Mouse (Mus musculus) mouse embryonic stem cell (cell line): ENCODE data around the gene Hepacam2.

Experiments used
- in situ Hi-C, 2 experiments: fragments of 300-500 bp; cut with MboI; formaldehyde crosslinking; loops; 1 replicate in 1 of 2; 3 replicates in 1 of 2; pipeline ENCODE4 v1.14.3; 2019 to 2020; ENCODE audit warnings: low sequenced_read_pairs in 2 of 2, low pct_unique_long_range_greater_than_20kb in 1 of 2, mixed read lengths in 1 of 2; ENCODE audit not compliant: unreplicated experiment in 1 of 2

Gene Hepacam2

DNA sequence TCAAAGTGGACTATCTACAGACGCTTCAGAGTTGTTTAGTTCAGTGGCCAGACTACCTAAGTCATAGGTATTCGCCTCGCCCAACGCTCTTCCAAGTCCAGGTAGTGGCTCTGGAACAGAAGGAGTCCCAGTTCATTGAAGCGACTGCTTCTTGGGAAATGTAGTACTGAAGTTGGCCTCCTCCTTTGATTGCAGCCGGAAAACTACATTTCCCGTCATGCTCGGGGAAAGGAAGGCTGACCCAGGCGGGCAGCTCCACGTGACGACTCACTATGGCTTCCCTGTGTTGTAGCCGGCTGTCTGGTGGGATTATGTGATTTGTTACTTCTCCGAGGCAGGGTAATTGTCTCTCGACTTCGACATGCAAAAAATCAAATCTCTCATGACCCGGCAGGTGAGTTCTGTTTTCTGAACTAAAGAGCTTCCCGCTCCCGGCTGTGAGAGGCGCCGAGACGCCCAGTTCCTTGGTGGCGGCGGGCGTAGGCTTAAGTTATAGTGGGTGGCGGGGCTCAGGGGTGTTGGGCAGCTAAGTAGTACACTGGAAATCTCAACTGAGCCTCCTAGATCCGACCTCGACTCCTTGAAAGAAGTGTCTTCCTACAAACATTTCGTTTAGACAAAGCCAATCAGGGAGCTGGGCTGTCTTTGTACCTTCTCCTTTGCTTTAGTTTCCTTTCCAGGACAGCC is at the start of gene Hepacam2, which contains the start of gene Vps50:
TSS of gene Hepacam2 (minus strand) at position 137 of the 687 bp plus-strand sequence.
TSS of gene Vps50 (plus strand) at position 221 of the 687 bp plus-strand sequence.
- in situ Hi-C loops: no loop called here

DNA sequence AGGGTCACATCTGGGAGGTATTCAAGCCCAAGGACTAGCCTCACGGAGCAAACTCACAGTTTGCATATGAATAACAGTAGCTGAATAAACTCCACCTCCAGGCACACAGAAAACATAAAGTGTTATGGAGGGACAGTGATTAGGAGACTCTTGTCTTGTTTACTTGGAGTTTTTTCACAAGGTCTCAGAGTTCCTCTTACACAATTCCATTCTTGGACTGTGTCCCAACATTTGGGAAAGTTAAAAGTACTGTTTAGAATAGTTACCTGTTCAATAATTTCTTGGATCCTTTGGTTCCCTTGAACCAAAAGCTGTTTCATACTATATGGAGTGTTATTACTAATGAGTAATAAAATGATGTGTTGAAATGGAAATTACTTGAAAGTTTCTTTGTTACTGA is 46.9 kb upstream of the Hepacam2 start:
- in situ Hi-C loops: no loop called here

DNA sequence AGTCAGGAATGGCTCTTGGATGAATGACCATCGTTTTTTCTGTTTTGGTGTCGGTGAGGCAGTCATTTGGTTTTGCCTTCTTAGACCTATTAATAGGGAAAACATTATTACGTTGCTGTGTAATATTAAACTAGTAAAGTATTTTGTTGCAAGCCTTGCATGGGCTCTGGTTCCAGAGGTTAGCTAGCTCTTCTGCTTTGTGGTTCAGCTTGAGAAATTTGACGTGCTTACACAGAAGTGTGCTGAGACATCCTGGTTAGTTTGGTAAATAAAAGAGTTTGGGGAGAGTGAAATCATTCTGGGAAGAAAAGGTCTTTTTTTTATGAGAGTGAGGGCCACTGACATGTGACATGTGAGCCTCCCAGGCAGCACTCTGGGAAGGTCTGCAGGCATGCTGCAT is 45.8 kb upstream of the Hepacam2 start:
- in situ Hi-C loops: no loop called here

DNA sequence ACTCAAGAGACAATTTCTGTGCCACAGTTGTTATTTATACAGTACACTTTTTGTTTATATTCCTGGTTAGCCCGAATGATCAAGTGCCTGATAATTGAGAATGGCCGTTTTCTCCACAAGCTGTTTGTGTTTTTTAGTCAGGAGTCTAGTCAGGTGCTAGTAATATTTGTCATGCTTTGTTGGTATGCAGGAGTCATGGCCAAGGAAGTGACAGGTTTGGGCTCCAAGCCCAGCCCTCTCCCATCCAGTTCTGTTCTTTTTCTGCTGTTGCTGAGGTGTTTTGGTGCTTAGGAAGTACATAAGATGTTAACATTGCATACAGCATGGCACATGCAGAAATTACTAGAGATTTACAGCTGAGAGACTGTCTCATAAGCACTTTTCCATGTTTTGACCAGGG is 41.4 kb upstream of the Hepacam2 start:
- in situ Hi-C loops: no loop called here

DNA sequence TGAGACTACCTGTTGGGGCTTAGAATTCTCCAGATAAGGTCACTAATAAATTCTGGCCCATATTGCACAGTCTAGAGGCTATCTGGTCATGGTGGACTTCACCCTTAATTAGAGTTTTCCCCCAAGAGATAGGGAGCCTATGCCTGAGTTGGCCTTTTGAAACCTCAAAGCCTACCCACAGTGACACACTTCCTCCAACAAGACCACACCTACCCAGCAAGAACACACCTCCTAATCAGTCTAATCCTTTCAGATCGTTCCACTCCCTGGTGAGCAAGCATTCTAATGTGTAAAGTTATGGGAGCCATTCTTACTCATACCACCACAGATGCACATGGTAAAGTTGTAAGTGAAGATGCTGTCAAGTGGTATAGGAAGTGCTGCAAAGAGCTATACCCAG is 38.0 kb upstream of the Hepacam2 start:
- in situ Hi-C loops: no loop called here

DNA sequence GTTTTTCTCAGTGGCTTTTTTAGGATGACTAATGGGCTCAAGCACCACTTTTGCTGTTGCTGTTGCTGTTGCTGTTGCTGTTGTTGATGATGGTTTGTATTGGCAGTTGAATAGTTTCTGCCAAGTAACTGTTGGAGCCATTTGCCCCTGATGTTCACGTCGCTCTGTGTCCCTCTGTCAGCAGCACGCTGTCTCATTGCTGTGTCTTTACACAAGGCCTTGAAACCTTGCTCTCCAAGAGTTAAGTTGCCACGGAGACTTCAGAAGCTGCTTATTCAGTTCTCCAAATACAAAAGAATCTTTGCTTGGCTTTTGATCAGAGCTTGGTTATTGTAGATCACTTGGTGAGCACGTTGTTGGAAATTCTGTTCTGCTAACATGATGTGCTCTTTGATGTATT is 33.3 kb upstream of the Hepacam2 start:
- in situ Hi-C loops: no loop called here

DNA sequence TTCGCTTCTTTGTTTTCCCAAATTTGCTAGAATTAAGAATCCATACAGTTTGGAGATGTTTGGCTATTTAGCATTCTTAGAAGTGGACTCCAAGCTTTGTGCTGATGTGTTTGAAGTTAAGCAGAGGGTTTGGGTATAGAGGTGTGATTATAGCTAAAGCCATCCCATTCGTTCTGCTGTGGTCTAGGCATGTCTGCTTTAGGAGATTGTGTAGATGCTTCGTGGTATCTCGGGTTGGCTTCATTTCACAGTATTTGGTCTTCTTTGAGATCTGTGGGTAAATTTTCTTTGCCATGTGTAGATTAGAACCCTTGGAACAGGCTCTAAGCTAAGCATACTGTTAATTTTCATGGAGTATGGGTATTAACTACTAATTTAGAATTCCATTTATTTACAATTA is 30.1 kb upstream of the Hepacam2 start:
- in situ Hi-C loops: no loop called here

DNA sequence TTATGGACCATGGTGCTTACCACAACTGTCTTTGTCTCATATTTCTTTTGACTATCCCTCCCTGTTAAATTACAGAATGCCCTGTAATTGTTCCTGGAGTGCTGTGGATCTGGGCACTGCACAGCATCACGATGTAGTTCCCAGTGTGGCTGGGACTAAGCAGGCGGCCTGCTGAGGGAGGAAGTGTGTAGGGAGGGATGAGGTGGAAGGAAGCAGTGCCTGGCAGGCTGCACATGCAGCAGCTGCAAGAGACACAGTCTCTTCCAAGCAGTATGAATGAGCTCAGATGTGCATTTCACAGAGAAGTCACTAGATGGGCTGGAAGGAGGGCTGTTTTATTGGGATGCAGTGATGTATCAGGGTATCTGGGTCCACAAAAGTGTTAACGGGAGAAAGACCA is 14.5 kb upstream of the Hepacam2 start:
- in situ Hi-C loops: loop anchor here (10.0 to 25.0 kb wide), 3 partner anchors 92 to 232 kb away; no protein-coding TSS in a partner anchor

DNA sequence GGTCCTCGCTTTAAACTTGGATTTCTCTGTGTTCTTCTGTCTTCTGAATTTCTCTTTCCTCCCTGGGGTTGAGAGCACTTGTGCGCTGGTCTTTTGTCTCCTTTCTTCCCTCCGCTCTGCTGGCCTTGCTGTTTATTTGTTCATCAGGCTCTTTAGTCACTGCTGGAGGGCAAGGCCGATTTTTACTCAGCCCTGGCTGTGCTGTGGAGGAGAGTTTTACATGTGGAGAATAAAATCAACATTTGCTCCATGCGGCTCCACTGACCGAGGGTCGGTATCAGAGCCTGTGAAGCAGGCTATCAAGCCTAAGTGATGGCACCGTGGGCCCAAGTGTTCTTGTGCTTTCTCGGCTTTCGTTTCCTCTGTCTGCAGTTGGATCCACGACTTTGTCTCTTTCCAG is 13.5 kb upstream of the Hepacam2 start:
- in situ Hi-C loops: loop anchor here (10.0 to 25.0 kb wide), 3 partner anchors 93 to 233 kb away; no protein-coding TSS in a partner anchor

DNA sequence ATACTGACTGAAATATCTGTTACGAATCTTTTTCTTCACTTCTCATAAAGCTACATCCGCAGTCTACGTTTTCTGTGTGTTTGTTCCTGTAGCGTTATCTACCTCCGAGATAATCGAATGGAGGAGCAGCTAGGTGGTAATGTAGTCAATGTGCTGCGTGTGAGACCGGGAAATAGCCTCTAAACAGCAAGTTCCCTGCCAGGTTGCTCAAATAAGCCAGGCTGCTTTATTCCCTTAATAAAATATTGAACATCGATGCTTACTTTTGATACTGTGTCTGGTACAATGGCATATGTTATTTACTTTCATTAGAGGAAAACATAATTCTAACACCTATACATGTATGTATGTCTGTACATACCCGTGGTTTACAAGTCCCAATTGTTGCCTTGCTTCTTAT is 13.0 kb upstream of the Hepacam2 start:
- in situ Hi-C loops: loop anchor here (10.0 to 25.0 kb wide), 3 partner anchors 94 to 234 kb away; no protein-coding TSS in a partner anchor

DNA sequence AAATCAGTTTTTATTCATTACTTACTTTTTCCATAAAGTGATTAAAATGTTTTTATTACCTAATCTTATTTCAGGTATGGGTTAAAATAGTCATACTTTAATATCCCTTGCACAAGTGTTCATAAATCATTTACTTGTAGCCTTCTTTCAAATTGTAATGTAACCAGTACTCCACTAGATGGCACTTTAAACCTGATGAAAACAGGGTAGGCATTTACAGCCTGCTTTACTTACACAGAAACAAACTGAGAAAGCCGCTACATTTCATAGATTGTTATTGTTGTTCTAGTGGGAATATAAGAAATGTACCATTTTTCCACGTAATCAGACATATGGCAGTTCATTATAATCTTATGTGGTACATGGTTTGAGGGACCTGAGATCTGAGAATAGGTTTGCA is 11.7 kb upstream of the Hepacam2 start:
- in situ Hi-C loops: loop anchor here (10.0 to 25.0 kb wide), 3 partner anchors 95 to 235 kb away; no protein-coding TSS in a partner anchor

DNA sequence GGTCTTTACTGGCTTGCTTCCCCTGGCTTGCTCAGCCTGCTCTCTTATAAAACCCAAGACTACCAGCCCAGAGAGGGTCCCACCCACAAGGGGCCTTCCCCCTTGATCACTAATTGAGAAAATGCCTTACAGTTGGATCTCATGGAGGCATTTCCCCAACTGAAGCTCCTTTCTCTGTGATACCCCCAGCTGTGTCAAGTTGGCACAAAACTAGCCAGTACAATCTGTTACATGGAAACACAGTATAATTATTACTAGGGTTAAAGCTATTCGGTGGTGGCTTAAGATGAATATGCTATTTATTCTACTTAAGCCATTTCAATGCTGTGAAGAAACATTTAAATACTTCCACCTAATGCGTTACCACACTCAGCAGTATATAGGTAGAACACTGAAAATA is 10.1 kb upstream of the Hepacam2 start:
- in situ Hi-C loops: loop anchor here in 1 of 2 experiments (25.0 kb wide), 1 partner anchor 229 kb away; no protein-coding TSS in a partner anchor

DNA sequence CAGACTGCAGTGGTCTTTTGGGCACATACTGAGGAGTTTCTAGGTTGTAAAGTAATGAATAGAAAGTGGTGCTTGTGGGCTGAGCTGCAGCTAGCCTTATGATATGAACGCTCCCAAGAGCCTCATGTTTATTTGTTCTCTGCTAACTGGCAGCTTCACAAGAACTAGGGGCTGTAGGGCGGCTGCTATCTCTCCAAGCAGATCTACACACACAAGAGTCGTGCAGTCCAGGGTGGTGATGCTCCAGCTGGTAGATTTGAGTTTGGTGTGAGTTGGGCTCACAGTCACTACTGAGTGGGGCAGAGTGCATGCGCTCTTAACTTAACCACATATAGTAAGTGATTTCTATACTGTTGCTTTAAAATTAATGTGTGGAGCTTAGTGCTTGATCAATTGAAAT is 9.0 kb upstream of the Hepacam2 start:
- in situ Hi-C loops: loop anchor here in 1 of 2 experiments (25.0 kb wide), 1 partner anchor 230 kb away; no protein-coding TSS in a partner anchor

DNA sequence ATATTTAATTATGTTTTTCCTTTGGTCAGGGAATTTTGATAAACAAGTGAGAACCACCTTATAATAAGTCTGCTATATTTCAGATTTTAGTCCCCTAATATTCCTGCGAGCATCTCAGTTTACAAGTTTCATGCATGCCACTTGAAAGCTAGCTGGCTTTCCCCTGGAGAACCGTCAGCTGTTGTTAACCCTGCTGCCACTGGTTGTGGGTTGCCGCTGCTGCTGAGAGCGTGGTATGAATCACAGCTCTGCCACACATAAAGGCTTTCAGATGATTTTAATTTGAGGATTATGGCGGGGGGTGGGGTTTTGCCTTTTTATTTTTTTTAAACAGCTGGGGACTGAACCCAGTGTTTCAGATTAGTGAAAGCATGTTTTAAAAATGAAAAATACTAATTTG is 7.2 kb upstream of the Hepacam2 start:
- in situ Hi-C loops: loop anchor here in 1 of 2 experiments (25.0 kb wide), 1 partner anchor 232 kb away; no protein-coding TSS in a partner anchor

DNA sequence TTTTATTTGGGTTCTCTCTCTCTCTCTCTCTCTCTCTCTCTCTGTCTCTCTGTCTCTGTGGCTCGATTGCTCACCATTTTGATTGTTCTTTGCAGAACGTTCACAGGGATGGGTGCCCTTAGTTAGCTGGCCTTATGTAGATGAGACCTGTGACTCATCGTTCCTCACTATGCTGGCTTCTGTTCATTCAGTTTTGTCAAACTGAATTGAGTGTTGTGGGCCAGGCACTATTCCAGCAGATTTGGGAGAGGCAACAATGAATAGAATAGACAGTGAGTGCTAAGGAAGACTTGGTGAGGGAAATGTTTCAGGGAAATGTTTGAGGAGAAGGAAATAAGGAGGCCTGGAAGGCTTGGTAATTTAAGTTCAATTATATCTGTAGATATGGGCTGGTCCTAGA is 2.2 kb upstream of the Hepacam2 start:
- in situ Hi-C loops: loop anchor here in 1 of 2 experiments (25.0 kb wide), 1 partner anchor 237 kb away; no protein-coding TSS in a partner anchor

DNA sequence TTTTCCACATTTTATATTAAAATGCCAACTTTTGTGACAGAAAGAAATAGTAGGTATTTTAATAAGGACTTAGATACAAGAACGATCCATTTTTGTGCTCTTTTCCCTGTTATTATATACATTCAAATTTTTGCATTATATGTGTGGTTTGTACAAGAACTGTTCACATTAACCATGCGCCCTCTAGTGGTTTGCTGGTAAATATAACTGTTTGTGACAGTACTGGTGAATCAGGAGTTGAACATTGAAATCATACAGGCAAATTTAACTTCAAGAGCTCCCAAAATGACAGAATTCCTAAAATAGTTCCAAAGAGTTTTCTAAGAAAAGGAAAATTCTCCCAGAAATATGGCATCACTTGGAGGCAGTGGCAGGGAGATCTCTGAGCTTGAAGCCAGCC is 1.9 kb downstream of the Hepacam2 start:
- in situ Hi-C loops: no loop called here

DNA sequence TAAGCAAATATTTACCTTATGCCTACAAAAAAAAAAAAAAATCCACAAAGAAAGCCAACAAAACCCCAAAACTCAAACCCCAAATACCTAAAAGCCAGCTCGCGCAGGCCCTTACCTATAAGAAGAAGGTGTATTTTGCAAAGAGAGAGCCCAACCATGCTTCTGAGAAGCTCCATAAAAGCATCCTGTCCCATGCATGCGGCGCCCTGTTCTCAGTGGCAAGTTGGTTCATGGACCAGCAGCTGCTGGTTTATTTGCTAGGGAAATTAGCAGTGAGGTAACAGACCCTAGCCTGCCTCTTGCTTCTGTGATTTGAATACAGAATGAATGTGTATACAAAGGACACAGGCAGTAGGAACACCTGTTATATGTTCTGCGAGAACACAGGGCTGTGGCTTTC is 3.8 kb downstream of the Hepacam2 start:
- in situ Hi-C loops: no loop called here

DNA sequence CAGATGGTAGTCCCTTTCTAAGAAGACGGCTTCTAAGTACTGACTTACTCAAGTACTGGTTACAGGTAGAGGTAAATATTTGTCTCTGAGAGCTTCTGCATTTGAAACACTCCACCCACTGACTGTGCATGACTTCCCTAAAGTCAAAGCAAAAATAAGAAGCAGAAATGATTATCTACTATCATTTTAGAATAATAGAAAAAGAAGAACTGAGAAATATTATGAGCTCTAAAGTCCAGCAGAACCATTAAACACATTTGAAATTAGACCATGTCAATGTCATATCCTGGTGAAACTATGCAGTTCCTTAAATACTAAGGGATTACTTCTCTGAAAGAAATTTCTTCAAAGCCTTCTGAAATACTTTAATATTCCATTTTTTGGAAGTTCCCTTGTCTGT is 10.7 kb downstream of the Hepacam2 start:
- in situ Hi-C loops: no loop called here

DNA sequence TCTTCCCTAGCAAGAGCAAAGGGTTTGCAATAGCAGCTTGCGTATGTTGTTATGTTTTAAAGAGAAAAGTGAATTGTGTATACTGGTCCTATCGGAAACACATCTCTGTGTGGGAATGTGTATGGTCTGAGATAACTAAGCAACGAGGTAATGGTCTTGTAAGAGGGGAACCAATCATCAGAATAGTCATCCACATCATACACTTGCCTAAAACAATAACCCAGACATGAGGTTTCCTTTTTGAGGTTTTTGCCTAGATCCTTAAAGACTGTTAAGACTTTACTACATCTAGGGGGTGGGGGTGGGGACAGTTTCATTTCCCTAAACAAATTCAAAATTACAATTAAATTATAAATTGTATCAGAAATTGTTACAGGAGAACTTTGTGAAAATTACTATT is 13.0 kb downstream of the Hepacam2 start:
- in situ Hi-C loops: no loop called here

DNA sequence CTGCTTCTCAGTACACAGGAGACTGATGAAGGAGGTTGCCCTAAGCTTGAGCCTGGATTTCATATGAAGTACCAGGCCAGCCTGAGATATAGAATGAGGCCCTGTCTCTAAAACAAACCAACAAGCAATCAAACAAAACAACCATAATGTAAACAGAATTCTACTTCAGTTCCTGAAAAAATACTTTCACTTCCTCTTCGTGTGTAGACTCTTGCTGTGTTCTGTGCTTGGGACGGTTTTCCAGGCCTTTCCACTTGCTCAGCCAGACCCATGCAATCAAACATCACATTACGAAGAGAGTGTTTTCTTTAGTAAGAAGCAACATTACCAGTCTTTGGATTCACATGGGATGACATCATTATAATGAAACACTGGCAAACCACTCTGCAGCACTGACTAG is 16.4 kb downstream of the Hepacam2 start:
- in situ Hi-C loops: no loop called here
